Mouse (Mus musculus) cerebellum, adult 2 months (tissue): ENCODE measurements around the gene H2-Q2. TPM values are rescaled to one million over a fixed set of nuclear protein-coding genes. Genes with fewer than 3 reads are reported as not detected.

Experiments used
- polyA plus RNA-seq: library from polyadenylated mRNA; depleted of rRNA; stranded (reverse); fragments of >200 nt; gene quantifications from 2 replicates; pipeline ENCODE4 v1.2.3, GENCODE M21; 2012; rRNA removed

Gene H2-Q2
- polyA plus RNA-seq, 1 experiment: 1.4 TPM

Other genes starting within 250 kb of the H2-Q2 start
- 0.28 TPM in 1 of 2 replicates, not detected in the other for gene Ly6g5c, start 234.0 kb upstream of the H2-Q2 start, polyA plus RNA-seq
- gene Ly6g5b, start 226.8 kb upstream of the H2-Q2 start, polyA plus RNA-seq: 2.2 and 3.4 TPM in 2 replicates
- gene Gpank1, start 220.8 kb upstream of the H2-Q2 start, polyA plus RNA-seq: 32.7 TPM in 2 replicates
- gene Csnk2b, start 220.2 kb upstream of the H2-Q2 start, polyA plus RNA-seq: 231 TPM in 2 replicates
- 12.3 and 14.6 TPM in 2 replicates for gene D17H6S53E, start 215.9 kb upstream of the H2-Q2 start, polyA plus RNA-seq
- gene Apom, start 210.2 kb upstream of the H2-Q2 start, polyA plus RNA-seq: 0.21 and 0.28 TPM in 2 replicates
- gene Bag6, start 207.1 kb upstream of the H2-Q2 start, polyA plus RNA-seq: 211 and 226 TPM in 2 replicates
- 277 and 289 TPM in 2 replicates for gene Prrc2a, start 177.3 kb upstream of the H2-Q2 start, polyA plus RNA-seq
- 2.1 and 4.1 TPM in 2 replicates for gene Aif1, start 166.2 kb upstream of the H2-Q2 start, polyA plus RNA-seq
- 2.8 and 3.2 TPM in 2 replicates for gene Lst1, start 153.8 kb upstream of the H2-Q2 start, polyA plus RNA-seq
- gene Ltb, start 147.8 kb upstream of the H2-Q2 start, polyA plus RNA-seq: 0.34 and 0.38 TPM in 2 replicates
- not detected in 2 replicates for gene Tnf, start 140.2 kb upstream of the H2-Q2 start, polyA plus RNA-seq
- gene Lta, start 136.9 kb upstream of the H2-Q2 start, polyA plus RNA-seq: 0.11 and 0.13 TPM in 2 replicates
- gene Gm16181, start 121.4 kb upstream of the H2-Q2 start, polyA plus RNA-seq: not detected in 2 replicates
- gene Atp6v1g2, start 108.6 kb upstream of the H2-Q2 start, polyA plus RNA-seq: 628 TPM in 2 replicates
- 12.7 and 13.2 TPM in 2 replicates for gene Nfkbil1, start 106.5 kb upstream of the H2-Q2 start, polyA plus RNA-seq
- gene Ddx39b, start 100.5 kb upstream of the H2-Q2 start, polyA plus RNA-seq: 438 and 458 TPM in 2 replicates
- 174 and 183 TPM in 2 replicates for gene H2-D1, start 79.5 kb upstream of the H2-Q2 start, polyA plus RNA-seq
- 0.26 and 0.92 TPM in 2 replicates for gene H2-Q1, start 21.8 kb upstream of the H2-Q2 start, polyA plus RNA-seq
- 5.1 and 7.0 TPM in 2 replicates for gene H2-Q4, start 37.4 kb downstream of the H2-Q2 start, polyA plus RNA-seq
- 0.90 and 1.4 TPM in 2 replicates for gene H2-Q6, start 82.6 kb downstream of the H2-Q2 start, polyA plus RNA-seq
- 1.9 and 2.6 TPM in 2 replicates for gene H2-Q7, start 96.9 kb downstream of the H2-Q2 start, polyA plus RNA-seq
- gene H2-Q10, start 127.8 kb downstream of the H2-Q2 start, polyA plus RNA-seq: 0.06 and 0.11 TPM in 2 replicates
- gene Pou5f1, start 163.8 kb downstream of the H2-Q2 start, polyA plus RNA-seq: not detected in 2 replicates
- gene Tcf19, start 174.6 kb downstream of the H2-Q2 start, polyA plus RNA-seq: 5.7 and 6.7 TPM in 2 replicates
- gene Cchcr1, start 174.9 kb downstream of the H2-Q2 start, polyA plus RNA-seq: 6.5 and 9.6 TPM in 2 replicates
- not detected in 2 replicates for gene Psors1c2, start 191.0 kb downstream of the H2-Q2 start, polyA plus RNA-seq
- 0.05 and 0.16 TPM in 2 replicates for gene Cdsn, start 209.9 kb downstream of the H2-Q2 start, polyA plus RNA-seq
- not detected in 2 replicates for gene 2300002M23Rik, start 225.2 kb downstream of the H2-Q2 start, polyA plus RNA-seq